Mouse (Mus musculus): ENCODE data around the gene Gm4070. TPM values are rescaled to one million over a fixed set of nuclear protein-coding genes. Genes with fewer than 3 reads are reported as not detected.

Gene Gm4070
- polyA plus RNA-seq (2014; fragmentation: Illumina TruSeq; extraction: RNeasy Lipid Tissue Mini Kit (QIAGEN cat#74804); ENCODE audit: low replicate concordance) = 31.3 TPM

GRCm38 (mm10) chr7:105953812-105954211 lies at the start of gene Gm4070:
TSS of gene Gm4070 (minus strand) at chr7:105953967.

Other genes starting within 250 kb of the Gm4070 start
- 21.5 TPM for gene Ilk, start 217.4 kb downstream of the Gm4070 start, polyA plus RNA-seq (2014; fragmentation: Illumina TruSeq; extraction: RNeasy Lipid Tissue Mini Kit (QIAGEN cat#74804); ENCODE audit: low replicate concordance)
- 14.9 TPM for gene Rrp8, start 216.6 kb downstream of the Gm4070 start, polyA plus RNA-seq (2014; fragmentation: Illumina TruSeq; extraction: RNeasy Lipid Tissue Mini Kit (QIAGEN cat#74804); ENCODE audit: low replicate concordance)
- gene Taf10, start 209.6 kb downstream of the Gm4070 start, polyA plus RNA-seq (2014; fragmentation: Illumina TruSeq; extraction: RNeasy Lipid Tissue Mini Kit (QIAGEN cat#74804); ENCODE audit: low replicate concordance) = 7.3 TPM
- 45.4 TPM for gene Tpp1, start 201.7 kb downstream of the Gm4070 start, polyA plus RNA-seq (2014; fragmentation: Illumina TruSeq; extraction: RNeasy Lipid Tissue Mini Kit (QIAGEN cat#74804); ENCODE audit: low replicate concordance)
- not detected for gene Dchs1, start 166.3 kb downstream of the Gm4070 start, polyA plus RNA-seq (2014; fragmentation: Illumina TruSeq; extraction: RNeasy Lipid Tissue Mini Kit (QIAGEN cat#74804); ENCODE audit: low replicate concordance)
- 4.0 TPM for gene Mrpl17, start 142.9 kb downstream of the Gm4070 start, polyA plus RNA-seq (2014; fragmentation: Illumina TruSeq; extraction: RNeasy Lipid Tissue Mini Kit (QIAGEN cat#74804); ENCODE audit: low replicate concordance)